Mouse (Mus musculus) liver, embryonic 14.5 days (tissue): ENCODE measurements around the gene Ctss.

Source experiments
- CTCF ChIP-seq: IDR thresholded peaks from 2 replicates; pipeline ENCODE4 v1.5.1; 2016; ENCODE audit warnings: antibody characterized with exemption, low read depth, control low read depth
- EP300 ChIP-seq: IDR thresholded peaks from 2 replicates; pipeline ENCODE4 v1.6.1; 2016; ENCODE audit warnings: antibody characterized with exemption, low read depth

DNA sequence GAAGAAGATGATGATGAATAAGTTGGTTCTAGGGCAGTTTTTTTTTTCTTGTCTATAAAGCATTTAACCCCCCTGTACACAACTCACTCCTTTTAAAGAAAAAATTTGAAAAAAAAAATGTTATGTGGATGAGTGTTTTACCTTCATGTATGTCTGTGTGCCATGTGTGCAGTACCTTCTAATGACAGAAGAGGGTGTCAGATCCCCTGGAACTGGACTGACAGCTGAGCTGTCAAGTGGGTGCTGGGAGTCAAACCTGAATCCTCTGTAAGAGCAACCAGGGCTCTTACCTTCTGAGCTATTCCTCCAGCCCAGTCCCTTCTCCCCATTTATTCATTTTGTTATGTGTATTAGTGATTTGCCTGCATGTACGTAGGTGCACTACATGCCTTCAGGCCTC lies 4.4 kb downstream of the Ctss start:
- TF ChIP-seq CTCF (peak; percentile 37), EP300 (no peak)
